Mouse (Mus musculus) adrenal gland, adult 2 months (tissue): ENCODE results near the gene Smad3. TPM values are rescaled to one million over a fixed set of nuclear protein-coding genes. Genes with fewer than 3 reads are reported as not detected.

Experiments used
- DNase-seq: peaks from one replicate; pipeline ENCODE4 v3.0.0; 2021
- polyA plus RNA-seq: library from polyadenylated mRNA; depleted of rRNA; stranded (reverse); fragments of >200 nt; gene quantifications from 2 replicates; pipeline ENCODE4 v1.2.3, GENCODE M21; 2012
- total RNA-seq, 2 experiments: library from RNA; stranded (reverse); gene quantifications; 2 replicates each; pipeline ENCODE4 v1.2.3; 2021

Gene Smad3
- total and polyA plus RNA-seq, 3 experiments = 30.4 to 41.9 (median 33.7) TPM

GRCm38 (mm10) chr9:63625090-63625756 lies 132.6 kb downstream of the Smad3 start:
- DNase-seq = no peak

GRCm38 (mm10) chr9:63623895-63624569 lies 133.8 kb downstream of the Smad3 start:
- no peak for DNase-seq

GRCm38 (mm10) chr9:63617967-63618366 lies 139.8 kb downstream of the Smad3 start:
- DNase-seq = no peak

- DNase-seq = no peak
Measured at GRCm38 (mm10) chr9:63614018-63614985, 143.5 kb downstream of the Smad3 start.

- no peak for DNase-seq
Measured at GRCm38 (mm10) chr9:63613569-63613968, 144.2 kb downstream of the Smad3 start.

- no peak for DNase-seq
Measured at GRCm38 (mm10) chr9:63612565-63613515, 145.0 kb downstream of the Smad3 start.

- DNase-seq = no peak
Measured at GRCm38 (mm10) chr9:63611967-63612366, 145.8 kb downstream of the Smad3 start.

GRCm38 (mm10) chr9:63610841-63611366 lies 146.9 kb downstream of the Smad3 start:
- DNase-seq = peak; percentile 84

GRCm38 (mm10) chr9:63610231-63610630 lies 147.6 kb downstream of the Smad3 start:
- DNase-seq = no peak

GRCm38 (mm10) chr9:63609776-63610175 lies 148.0 kb downstream of the Smad3 start:
- no peak for DNase-seq

- no peak for DNase-seq
Measured at GRCm38 (mm10) chr9:63609246-63609645, 148.5 kb downstream of the Smad3 start.

GRCm38 (mm10) chr9:63608006-63608405 lies 149.8 kb downstream of the Smad3 start:
- no peak for DNase-seq

GRCm38 (mm10) chr9:63606594-63606993 lies 151.2 kb downstream of the Smad3 start:
- DNase-seq = no peak

GRCm38 (mm10) chr9:63603849-63604248 lies 153.9 kb downstream of the Smad3 start:
- DNase-seq = no peak

GRCm38 (mm10) chr9:63602043-63602939 lies 155.5 kb downstream of the Smad3 start, which contains the start of the genes Iqch and Aagab:
Gene Iqch, minus strand, starts transcription at chr9:63602493.
Gene Aagab, plus strand, starts transcription at chr9:63602660.
- DNase-seq = peak; percentile 99
